Mouse (Mus musculus): Measurements from ENCODE around the gene Abhd2. TPM values are rescaled to one million over a fixed set of nuclear protein-coding genes. Genes with fewer than 3 reads are reported as not detected.

The Abhd2 gene
- 11.7 TPM for polyA plus RNA-seq (2014; fragmentation: Illumina TruSeq; extraction: RNeasy Lipid Tissue Mini Kit (QIAGEN cat#74804); ENCODE audit: low read depth, low replicate concordance)

GRCm38 (mm10) chr7:79272789-79273718 lies at the start of gene Abhd2:
Gene Abhd2 (plus strand): TSS chr7:79273199.

GRCm38 (mm10) chr7:79386422-79387133 lies 113.6 kb downstream of the Abhd2 start, which contains the start of gene Rlbp1:
Gene Rlbp1 (minus strand): TSS chr7:79387048.

GRCm38 (mm10) chr7:79391883-79392649 lies 119.1 kb downstream of the Abhd2 start, which contains the start of gene Fanci:
Gene Fanci (plus strand): TSS chr7:79391929.

Other genes with a start within 250 kb of the Abhd2 start
- 0.13 TPM for gene Acan, start 219.7 kb upstream of the Abhd2 start, polyA plus RNA-seq (2014; fragmentation: Illumina TruSeq; extraction: RNeasy Lipid Tissue Mini Kit (QIAGEN cat#74804); ENCODE audit: low read depth, low replicate concordance)
- gene Hapln3, start 142.2 kb upstream of the Abhd2 start, polyA plus RNA-seq (2014; fragmentation: Illumina TruSeq; extraction: RNeasy Lipid Tissue Mini Kit (QIAGEN cat#74804); ENCODE audit: low read depth, low replicate concordance) = 0.13 TPM
- 126 TPM for gene Mfge8, start 124.1 kb upstream of the Abhd2 start, polyA plus RNA-seq (2014; fragmentation: Illumina TruSeq; extraction: RNeasy Lipid Tissue Mini Kit (QIAGEN cat#74804); ENCODE audit: low read depth, low replicate concordance)
- gene Rlbp1, start 113.8 kb downstream of the Abhd2 start, polyA plus RNA-seq (2014; fragmentation: Illumina TruSeq; extraction: RNeasy Lipid Tissue Mini Kit (QIAGEN cat#74804); ENCODE audit: low read depth, low replicate concordance) = not detected
- gene Fanci, start 118.7 kb downstream of the Abhd2 start, polyA plus RNA-seq (2014; fragmentation: Illumina TruSeq; extraction: RNeasy Lipid Tissue Mini Kit (QIAGEN cat#74804); ENCODE audit: low read depth, low replicate concordance) = 0.63 TPM
- gene Polg, start 193.2 kb downstream of the Abhd2 start, polyA plus RNA-seq (2014; fragmentation: Illumina TruSeq; extraction: RNeasy Lipid Tissue Mini Kit (QIAGEN cat#74804); ENCODE audit: low read depth, low replicate concordance) = 63.8 TPM

Measured in heart, adult 10 weeks (tissue).